Mouse (Mus musculus) cerebellum, adult (tissue): ENCODE measurements around the gene Fbxl15.

Experiments
- ATAC-seq: cut with Nextera tagmentation; 2 replicates; pipeline ENCODE4 v1.9.2; 2017; ENCODE audit warnings: mild to moderate bottlenecking, moderate library complexity, mixed read lengths; ENCODE audit not compliant: insufficient number of reproducible peaks, low FRiP score, low TSS enrichment

Gene Fbxl15

DNA sequence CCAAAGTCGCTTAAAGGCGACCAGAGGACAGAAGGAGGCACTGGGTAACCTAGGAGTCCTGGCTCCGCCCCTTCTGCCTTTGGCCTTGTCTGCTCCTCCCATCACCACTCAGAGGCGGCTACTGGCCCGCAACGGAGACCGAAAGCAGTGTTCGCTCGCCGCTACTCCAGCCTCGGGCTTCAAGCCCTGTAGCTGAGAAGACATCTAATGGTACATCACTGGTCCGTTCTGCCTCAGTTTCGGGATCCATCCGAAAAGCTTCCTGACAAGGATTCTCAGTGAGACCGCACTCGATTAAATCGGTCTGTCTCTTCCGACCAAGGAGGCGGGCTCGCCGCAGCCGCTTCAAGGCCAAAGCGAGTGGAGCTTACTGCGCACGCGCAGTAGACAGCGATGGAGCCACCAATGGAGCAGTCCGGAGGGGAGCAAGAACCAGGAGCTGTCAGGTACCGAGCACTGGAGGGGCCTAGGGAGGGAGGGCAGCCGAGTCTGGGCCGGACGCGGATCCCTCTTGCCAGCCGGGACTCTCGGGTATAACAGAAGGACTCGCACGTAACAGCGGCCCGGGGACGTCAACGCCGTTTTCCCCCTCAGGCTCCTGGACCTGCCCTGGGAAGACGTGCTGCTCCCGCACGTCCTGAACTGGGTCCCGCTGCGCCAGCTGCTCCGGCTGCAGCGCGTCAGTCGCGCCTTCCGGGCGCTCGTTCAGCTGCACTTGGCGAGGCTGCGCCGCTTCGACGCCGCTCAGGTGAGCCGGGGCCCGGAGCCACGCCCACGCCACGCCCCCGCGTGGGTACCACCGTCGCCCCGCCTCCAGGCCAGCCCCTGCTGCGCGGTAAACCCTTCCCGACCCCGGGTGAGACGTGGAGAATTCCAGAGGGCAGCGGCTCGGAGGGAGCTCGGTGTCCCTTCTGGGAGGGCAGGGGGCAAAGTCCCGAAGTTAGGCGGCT lies at the start of gene Fbxl15:
TSS of gene Fbxl15 (plus strand) at position 104 of the 950 bp plus-strand sequence.
- ATAC-seq, result peak; percentile 60

DNA sequence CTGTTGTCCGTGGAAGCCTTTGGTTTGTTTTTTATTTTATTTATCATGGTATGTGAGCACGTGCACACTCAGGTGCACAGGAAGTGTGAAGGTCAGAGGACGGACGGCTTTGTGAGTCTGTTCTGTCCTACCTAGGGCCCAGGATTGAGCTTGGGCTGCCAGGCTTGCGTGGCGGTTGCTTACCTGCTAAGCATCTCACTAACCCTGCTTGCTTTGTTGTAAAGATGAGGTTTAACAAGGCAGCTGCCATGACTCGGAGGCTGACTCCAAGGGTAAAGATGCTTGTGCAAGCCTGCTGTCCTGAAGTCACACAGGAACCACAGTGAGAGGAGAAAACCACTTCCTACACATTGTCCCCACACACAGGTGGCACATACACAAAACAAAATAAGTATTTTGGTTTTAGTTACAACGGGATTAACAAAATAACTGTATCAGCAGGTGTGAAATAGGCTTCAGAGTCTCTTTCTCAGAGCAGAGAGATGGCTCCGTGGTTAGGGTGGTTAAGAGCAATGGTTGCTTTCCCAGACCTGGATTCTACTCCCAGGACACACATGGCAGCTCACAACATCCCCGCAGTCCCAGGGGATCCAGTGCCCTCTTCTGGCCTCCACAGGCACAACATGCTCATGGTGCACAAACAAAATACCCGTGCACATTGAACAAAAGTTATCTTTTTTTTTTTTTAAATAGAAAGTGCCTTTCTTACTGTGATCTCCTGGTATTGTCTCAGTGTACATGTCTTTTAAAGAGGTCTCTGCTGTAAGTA lies 45.7 kb upstream of the Fbxl15 start:
- no peak for ATAC-seq

GRCm38 (mm10) chr19:46284686-46285085 lies 43.3 kb upstream of the Fbxl15 start:
- no peak for ATAC-seq

DNA sequence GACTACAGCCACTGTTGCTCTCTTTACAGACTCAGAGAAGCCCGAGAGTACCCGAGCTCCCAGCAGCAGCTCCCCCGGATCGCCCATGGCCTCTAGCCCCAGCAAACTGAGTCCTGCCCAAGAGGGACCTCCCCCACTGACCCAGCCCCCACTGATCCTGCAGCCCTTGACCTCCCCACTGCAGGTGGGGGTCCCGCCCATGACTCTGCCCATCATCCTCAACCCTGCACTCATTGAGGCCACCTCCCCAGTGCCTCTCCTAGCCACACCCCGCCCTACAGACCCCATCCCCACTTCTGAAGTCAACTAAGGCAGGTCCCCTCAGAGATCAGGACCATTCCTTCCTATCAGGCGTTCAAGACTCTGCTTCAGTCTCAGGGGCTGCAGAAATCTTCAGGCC lies 42.4 kb upstream of the Fbxl15 start:
- 0 out of 2 replicates have a peak, but pooled peaks have one; percentile 34 for ATAC-seq

DNA sequence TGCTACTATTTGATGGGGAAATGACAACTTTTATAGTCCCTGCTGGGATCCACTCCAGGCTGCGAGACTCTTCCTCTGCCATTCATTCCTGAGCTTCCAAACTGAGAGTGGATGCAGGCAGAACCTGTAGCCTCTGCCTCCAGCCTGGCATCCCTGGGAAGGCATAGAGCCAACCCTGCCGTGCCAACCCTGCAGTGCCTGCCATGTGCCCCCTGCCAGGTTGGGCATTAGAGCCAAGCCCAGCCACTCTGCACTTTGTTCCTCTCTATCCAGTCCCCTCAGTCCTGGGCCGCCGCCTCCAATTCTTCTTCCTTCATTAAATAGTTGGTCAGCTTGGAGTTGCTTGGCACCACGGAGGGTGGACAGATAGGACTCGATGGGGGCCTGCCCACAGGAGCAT lies 41.9 kb upstream of the Fbxl15 start:
- ATAC-seq, result peak; percentile 77; the same call in 1 of the 2 replicates

DNA sequence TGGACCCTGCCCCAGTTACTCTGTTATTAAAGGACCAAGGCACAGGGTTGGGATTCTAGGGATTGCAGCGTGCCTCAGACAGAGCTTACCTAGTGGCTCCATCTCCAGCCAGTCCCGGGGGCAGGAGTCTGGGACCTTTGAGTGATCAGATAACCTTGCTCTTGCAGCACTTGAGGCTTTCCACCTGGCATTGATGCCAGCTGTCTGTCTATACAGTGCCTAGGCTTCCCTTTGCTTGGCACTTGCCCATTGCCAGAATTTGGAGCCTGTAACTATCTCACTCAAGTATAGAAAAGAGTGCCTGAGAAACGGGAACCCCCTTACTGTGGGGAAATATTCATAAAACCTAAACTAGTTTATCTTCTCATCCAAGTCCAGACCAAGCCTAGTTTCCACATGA lies 41.1 kb upstream of the Fbxl15 start:
- ATAC-seq, result no peak

DNA sequence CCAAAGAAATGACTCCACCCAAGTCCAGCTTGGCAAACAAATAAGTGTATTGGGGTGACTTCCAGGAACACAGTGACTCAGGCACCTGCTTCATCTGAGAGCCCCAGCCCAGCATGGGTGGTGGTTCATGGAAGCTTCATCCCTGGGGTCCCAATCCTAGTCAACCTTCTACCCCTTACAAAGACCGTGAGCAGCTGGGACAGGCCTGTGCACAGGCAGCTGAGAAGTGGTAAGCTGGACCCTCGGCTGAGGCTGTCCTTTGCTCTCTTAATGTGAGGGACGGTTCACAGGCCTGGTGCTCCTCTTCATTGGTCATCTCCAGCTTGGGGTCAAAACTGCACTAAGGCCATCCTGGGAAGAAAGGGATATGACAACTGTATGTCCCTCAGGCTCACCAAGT lies 40.4 kb upstream of the Fbxl15 start:
- ATAC-seq, result no peak

DNA sequence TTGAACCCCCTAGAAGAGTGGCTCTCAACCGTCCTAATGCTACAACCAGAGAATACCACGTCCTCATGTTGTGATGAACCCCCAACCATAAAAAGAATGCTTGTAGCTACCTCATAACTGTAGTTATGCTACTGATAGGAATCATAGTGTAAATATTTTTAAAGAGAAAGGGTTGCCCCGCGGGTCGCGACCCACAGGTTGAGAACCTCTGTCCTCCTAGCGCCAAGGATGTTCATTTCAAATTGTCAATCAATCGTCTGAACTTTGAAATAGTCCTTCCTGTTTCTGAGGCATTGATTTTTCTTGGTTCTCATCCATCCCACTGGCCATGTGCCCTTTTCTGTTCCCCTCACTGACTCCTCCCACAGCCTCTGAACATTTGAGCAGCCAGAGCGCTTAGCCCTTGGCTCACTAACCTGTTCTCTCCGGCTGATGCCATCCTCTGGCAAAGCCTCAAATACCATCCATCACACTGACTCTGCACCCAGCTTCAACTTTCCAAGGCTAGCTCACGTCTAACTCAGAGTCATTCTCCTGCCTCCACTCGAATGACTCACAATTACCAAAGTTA lies 37.4 kb upstream of the Fbxl15 start:
- ATAC-seq, result no peak

- no peak for ATAC-seq
Measured at GRCm38 (mm10) chr19:46296938-46297337, 31.0 kb upstream of the Fbxl15 start.

- no peak for ATAC-seq
Measured at GRCm38 (mm10) chr19:46300294-46301045, 27.5 kb upstream of the Fbxl15 start.

DNA sequence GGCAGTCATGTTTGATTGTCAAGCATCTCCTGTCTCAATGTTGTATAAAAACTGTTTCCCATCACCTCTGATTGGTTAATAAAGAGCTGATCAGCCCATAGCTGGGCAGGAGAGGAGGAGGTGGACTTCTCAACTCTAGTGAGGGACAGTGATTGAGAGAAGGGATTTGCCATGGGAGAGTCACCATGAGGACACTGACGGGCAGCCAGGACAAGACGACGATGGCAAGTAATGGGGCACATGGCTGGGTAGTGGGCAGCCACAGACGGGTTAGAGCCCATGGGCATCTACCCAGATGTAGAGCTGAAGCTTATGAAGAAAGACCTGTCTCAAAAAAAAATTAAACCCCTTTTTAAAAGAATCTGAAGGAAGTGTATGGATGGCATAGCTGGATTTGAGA lies 25.4 kb upstream of the Fbxl15 start:
- ATAC-seq, result no peak

GRCm38 (mm10) chr19:46303251-46304215 lies 24.5 kb upstream of the Fbxl15 start:
- ATAC-seq, result no peak

DNA sequence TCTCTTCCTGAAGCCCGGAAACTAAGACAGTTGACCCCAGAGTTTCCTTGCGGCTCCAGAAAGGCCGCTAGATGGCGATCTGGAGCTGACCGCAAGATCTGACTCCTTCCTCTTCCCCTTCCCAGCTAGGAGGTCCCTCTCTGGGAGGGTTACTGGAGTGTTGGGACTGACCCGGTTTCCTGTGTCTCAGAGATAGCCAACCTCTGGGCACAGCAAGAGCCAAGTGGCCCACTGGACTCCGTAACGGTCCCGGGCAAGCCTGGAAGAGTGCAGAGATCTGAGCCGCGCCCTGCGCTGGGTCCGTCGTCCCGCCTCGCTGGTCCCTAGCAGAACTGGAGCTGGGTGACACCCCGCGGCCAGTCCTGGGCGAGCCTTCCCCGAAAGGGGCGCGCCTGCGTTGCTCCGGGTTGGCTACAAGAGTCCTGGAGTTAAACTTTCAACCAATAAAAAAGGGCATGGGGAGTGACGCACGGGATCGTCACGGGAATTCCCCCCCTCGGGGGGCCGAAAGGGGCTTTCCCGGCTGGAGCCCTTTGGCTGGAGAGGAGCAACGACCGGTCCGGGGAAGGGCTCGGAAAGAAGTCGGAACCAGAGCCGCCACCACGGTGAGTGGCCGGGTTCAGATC lies 23.7 kb upstream of the Fbxl15 start, which contains the start of gene Nfkb2:
TSS of gene Nfkb2 (plus strand) at position 105 of the 626 bp plus-strand sequence.
- peak; percentile 37; the same call in 1 of the 2 replicates for ATAC-seq

- no peak for ATAC-seq
Measured at GRCm38 (mm10) chr19:46304908-46305333, 23.1 kb upstream of the Fbxl15 start.

DNA sequence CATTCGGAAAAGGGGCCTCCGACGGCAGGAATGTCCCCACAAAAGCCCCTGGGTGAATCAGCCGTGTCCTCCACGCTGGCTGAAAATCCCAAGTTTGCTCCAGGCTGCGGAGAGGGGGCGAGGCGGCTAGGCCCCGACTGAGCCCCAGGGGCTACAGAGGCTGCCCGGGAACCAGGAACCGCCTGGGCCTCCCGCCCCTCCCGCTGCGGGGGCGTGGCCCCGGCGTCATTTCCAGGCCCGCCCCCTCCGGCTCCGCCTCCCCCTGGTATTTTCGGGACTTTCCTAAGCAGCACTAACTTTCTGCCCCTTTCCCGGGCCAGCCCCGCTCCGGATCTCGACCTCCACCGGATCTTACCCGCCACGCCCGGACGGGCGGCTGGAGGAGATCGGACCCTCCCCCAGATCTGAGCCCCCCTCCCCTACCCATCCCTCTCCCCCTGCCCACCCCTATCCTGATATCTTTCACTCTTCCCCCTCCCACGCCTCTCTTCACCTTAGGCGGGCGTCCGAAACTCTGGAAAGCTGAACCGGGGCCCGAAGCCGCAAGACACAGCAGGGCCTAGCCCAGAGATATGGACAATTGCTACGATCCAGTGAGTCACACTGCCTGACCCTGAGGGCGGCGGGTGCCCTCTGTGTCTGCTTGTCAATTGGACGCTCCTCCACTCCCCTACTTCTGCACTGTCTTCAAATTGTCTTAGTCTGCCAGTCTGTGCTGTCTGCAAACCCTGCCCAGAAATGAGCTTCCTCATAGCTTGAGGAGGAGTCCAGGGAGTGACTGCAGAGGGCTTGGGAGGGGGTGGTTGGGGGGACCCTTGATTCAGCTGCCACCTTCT lies 22.3 kb upstream of the Fbxl15 start:
- no peak for ATAC-seq

DNA sequence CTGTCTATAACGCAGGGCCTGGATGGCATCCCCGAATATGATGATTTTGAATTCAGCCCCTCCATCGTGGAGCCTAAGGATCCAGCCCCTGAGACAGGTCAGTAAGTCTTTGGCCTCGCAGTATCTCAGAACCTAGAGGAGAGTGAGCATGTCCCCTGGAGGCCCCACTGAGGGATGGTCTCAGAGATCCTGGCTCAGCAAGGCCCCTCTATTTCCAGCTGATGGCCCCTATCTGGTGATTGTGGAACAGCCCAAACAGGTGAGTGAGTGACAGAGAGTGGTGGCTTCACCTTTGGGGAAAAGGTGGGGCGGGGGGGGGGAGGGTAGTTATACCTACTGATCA lies 21.7 kb upstream of the Fbxl15 start:
- ATAC-seq, result no peak

DNA sequence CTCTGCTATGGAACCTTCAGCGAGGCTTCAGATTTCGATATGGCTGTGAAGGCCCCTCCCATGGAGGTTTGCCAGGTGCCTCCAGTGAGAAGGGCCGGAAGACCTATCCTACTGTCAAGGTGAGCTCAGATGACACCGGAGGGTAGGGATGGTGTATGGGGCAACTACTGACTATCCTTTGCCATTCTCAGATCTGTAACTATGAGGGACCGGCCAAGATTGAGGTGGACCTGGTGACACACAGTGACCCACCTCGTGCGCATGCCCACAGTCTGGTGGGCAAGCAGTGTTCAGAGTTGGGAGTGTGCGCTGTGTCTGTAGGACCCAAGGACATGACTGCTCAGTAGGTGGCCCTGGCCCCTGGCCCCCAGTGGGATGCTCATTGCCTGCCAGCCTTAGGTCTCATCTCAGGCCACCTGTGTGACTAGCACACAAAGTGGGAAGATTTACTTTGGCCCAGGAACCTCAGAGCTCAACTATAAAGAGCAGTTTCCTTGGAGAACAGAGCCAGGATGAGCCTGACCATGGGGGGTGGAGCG lies 21.2 kb upstream of the Fbxl15 start:
- ATAC-seq, result no peak
